Mouse (Mus musculus) MEL (cell line): ENCODE results near the gene G3bp2. TPM values are rescaled to one million over a fixed set of nuclear protein-coding genes. Genes with fewer than 3 reads are reported as not detected.
A peak's percentile ranks its signal among the peaks of the same experiment; 100 is the strongest.
"Not testable (repeated sequence)": the region's sequence is repeated elsewhere in the genome, so short reads cannot be mapped to it uniquely, and the experiment has no call there.

Experiments used
- DNase-seq: peaks from one replicate; pipeline ENCODE4 v3.0.0; 2011; ENCODE audit warnings: low read depth, low spot score
- H3K27ac ChIP-seq: 2 replicates; pipeline ENCODE4 v1.5.1; 2012; ENCODE audit warnings: low read depth, mild to moderate bottlenecking, control low read depth, low read length, moderate library complexity; ENCODE audit not compliant: control insufficient read depth
- H3K27me3 ChIP-seq, 2 experiments: fragments of 150-350 bp in 1 of 2; sonication (generic) in 1 of 2; 2 replicates each; pipeline ENCODE4 v1.6.1; 2012; ENCODE audit warnings: low read length in 2 of 2, mild to moderate bottlenecking in 2 of 2, improper control_type of control experiment in 1 of 2, moderate library complexity in 1 of 2; ENCODE audit not compliant: insufficient read depth in 2 of 2, control insufficient read depth in 1 of 2
- H3K36me3 ChIP-seq, 2 experiments: 2 replicates each; pipeline ENCODE4 v1.6.1; 2012 to 2014; ENCODE audit warnings: low read length in 2 of 2, improper control_type of control experiment in 1 of 2, inconsistent platforms in 1 of 2, mild to moderate bottlenecking in 1 of 2; ENCODE audit not compliant: insufficient read depth in 2 of 2, control insufficient read depth in 1 of 2
- H3K4me1 ChIP-seq, 2 experiments: fragments of 150-350 bp in 1 of 2; sonication (generic) in 1 of 2; 2 replicates each; pipeline ENCODE4 v1.6.1; 2012; ENCODE audit warnings: low read length in 2 of 2, improper control_type of control experiment in 1 of 2, mild to moderate bottlenecking in 1 of 2; ENCODE audit not compliant: insufficient read depth in 2 of 2, control insufficient read depth in 1 of 2
- H3K4me3 ChIP-seq, 2 experiments: fragments of 150-350 bp in 1 of 2; sonication (generic) in 1 of 2; 2 replicates each; pipeline ENCODE4 v1.5.1; 2012; ENCODE audit warnings: low read depth in 2 of 2, low read length in 2 of 2, mild to moderate bottlenecking in 2 of 2, moderate library complexity in 2 of 2, control low read depth in 1 of 2, improper control_type of control experiment in 1 of 2; ENCODE audit not compliant: control insufficient read depth in 1 of 2, insufficient read depth in 1 of 2
- H3K79me2 ChIP-seq: 2 replicates; pipeline ENCODE4 v1.6.1; 2012; ENCODE audit warnings: mild to moderate bottlenecking, low read length, moderate library complexity; ENCODE audit not compliant: control insufficient read depth, poor library complexity, insufficient read depth
- H3K9ac ChIP-seq: 2 replicates; pipeline ENCODE4 v1.6.1; 2012; ENCODE audit warnings: low read depth, mild to moderate bottlenecking, control low read depth, low read length, moderate library complexity; ENCODE audit not compliant: control insufficient read depth, poor library complexity, severe bottlenecking
- H3K9me3 ChIP-seq: fragments of 150-350 bp; sonication (generic); replicated peaks from 2 replicates; pipeline ENCODE4 v1.6.1; 2012; ENCODE audit warnings: mild to moderate bottlenecking, low read length, improper control_type of control experiment, moderate library complexity; ENCODE audit not compliant: insufficient read depth
- BHLHE40 ChIP-seq: IDR thresholded peaks from 2 replicates; pipeline ENCODE4 v1.6.1; 2012; ENCODE audit warnings: low read depth, mild to moderate bottlenecking, inconsistent platforms, low read length, improper control_type of control experiment, borderline replicate concordance
- CTCF ChIP-seq, 3 experiments: IDR thresholded peaks in 2 of 3; conservative IDR thresholded peaks in 1 of 3; 2 replicates each; pipeline ENCODE4 v1.5.1; 2011 to 2012; ENCODE audit warnings: low read length in 3 of 3, low read depth in 2 of 3, mild to moderate bottlenecking in 2 of 3, improper control_type of control experiment in 1 of 3, inconsistent platforms in 1 of 3, mixed read lengths in 1 of 3, moderate library complexity in 1 of 3; ENCODE audit not compliant: control insufficient read depth in 1 of 3, insufficient read depth in 1 of 3, poor library complexity in 1 of 3, severe bottlenecking in 1 of 3
- E2F4 ChIP-seq: IDR thresholded peaks from 2 replicates; pipeline ENCODE4 v1.6.1; 2011; ENCODE audit warnings: low read depth, low read length, improper control_type of control experiment, borderline replicate concordance
- ELF1 ChIP-seq: IDR thresholded peaks from 2 replicates; pipeline ENCODE4 v1.6.1; 2014; ENCODE audit warnings: low read depth, mild to moderate bottlenecking, inconsistent platforms, low read length, improper control_type of control experiment, moderate library complexity
- EP300 ChIP-seq, 2 experiments: IDR thresholded peaks; 2 replicates each; pipeline ENCODE4 v1.6.1; 2011; ENCODE audit warnings: improper control_type of control experiment in 2 of 2, low read length in 2 of 2, low read depth in 1 of 2, mild to moderate bottlenecking in 1 of 2
- ETS1 ChIP-seq: IDR thresholded peaks from 2 replicates; pipeline ENCODE4 v1.6.1; 2012; ENCODE audit warnings: low read depth, mild to moderate bottlenecking, inconsistent platforms, low read length, improper control_type of control experiment, moderate library complexity
- GABPA ChIP-seq: IDR thresholded peaks from 2 replicates; pipeline ENCODE4 v1.6.1; 2012; ENCODE audit warnings: low read depth, mild to moderate bottlenecking, inconsistent platforms, low read length, improper control_type of control experiment, moderate library complexity
- HCFC1 ChIP-seq: IDR thresholded peaks from 2 replicates; pipeline ENCODE4 v1.6.1; 2012; ENCODE audit warnings: low read depth, mild to moderate bottlenecking, inconsistent platforms, low read length, improper control_type of control experiment, moderate library complexity
- KAT2A ChIP-seq: conservative IDR thresholded peaks from 2 replicates; pipeline ENCODE4 v1.6.1; 2012; ENCODE audit warnings: low read depth, low read length, improper control_type of control experiment, inconsistent platforms
- MAX ChIP-seq: IDR thresholded peaks from 2 replicates; pipeline ENCODE4 v1.6.1; 2011; ENCODE audit warnings: low read length, improper control_type of control experiment
- MAZ ChIP-seq: IDR thresholded peaks from 2 replicates; pipeline ENCODE4 v1.6.1; 2012; ENCODE audit warnings: low read depth, mild to moderate bottlenecking, inconsistent platforms, low read length, improper control_type of control experiment
- MEF2A ChIP-seq: IDR thresholded peaks from 2 replicates; pipeline ENCODE4 v1.6.1; 2014; ENCODE audit warnings: low read depth, mild to moderate bottlenecking, inconsistent platforms, low read length, improper control_type of control experiment; ENCODE audit not compliant: poor library complexity, insufficient replicate concordance, severe bottlenecking; ENCODE audit errors: extremely low read depth
- MXI1 ChIP-seq: IDR thresholded peaks from 2 replicates; pipeline ENCODE4 v1.6.1; 2011; ENCODE audit warnings: mild to moderate bottlenecking, low read depth, low read length, improper control_type of control experiment
- MYB ChIP-seq: IDR thresholded peaks from 2 replicates; pipeline ENCODE4 v1.6.1; 2011; ENCODE audit warnings: mild to moderate bottlenecking, low read depth, low read length, improper control_type of control experiment
- MYC ChIP-seq: IDR thresholded peaks from 2 replicates; pipeline ENCODE4 v1.6.1; 2011; ENCODE audit warnings: low read depth, mild to moderate bottlenecking, low read length, improper control_type of control experiment, moderate library complexity
- NELFE ChIP-seq: IDR thresholded peaks from 2 replicates; pipeline ENCODE4 v1.6.1; 2011; ENCODE audit warnings: low read depth, low read length, improper control_type of control experiment
- NRF1 ChIP-seq: IDR thresholded peaks from 2 replicates; pipeline ENCODE4 v1.6.1; 2014; ENCODE audit warnings: low read depth, mild to moderate bottlenecking, inconsistent platforms, low read length, improper control_type of control experiment, moderate library complexity; ENCODE audit not compliant: poor library complexity, insufficient read depth, severe bottlenecking
- POLR2A ChIP-seq, 2 experiments: IDR thresholded peaks; 2 replicates each; pipeline ENCODE4 v1.6.1; 2011 to 2012; ENCODE audit warnings: low read length in 2 of 2, mild to moderate bottlenecking in 2 of 2, control low read depth in 1 of 2, improper control_type of control experiment in 1 of 2, low read depth in 1 of 2, moderate library complexity in 1 of 2; ENCODE audit not compliant: control insufficient read depth in 1 of 2, insufficient read depth in 1 of 2, poor library complexity in 1 of 2
- POLR2AphosphoS2 ChIP-seq: IDR thresholded peaks from 2 replicates; pipeline ENCODE4 v1.6.1; 2011; ENCODE audit warnings: low read length, improper control_type of control experiment
- RAD21 ChIP-seq: IDR thresholded peaks from 2 replicates; pipeline ENCODE4 v1.6.1; 2011; ENCODE audit warnings: mild to moderate bottlenecking, low read depth, low read length, improper control_type of control experiment
- RCOR1 ChIP-seq: IDR thresholded peaks from 2 replicates; pipeline ENCODE4 v1.6.1; 2012; ENCODE audit warnings: low read depth, mild to moderate bottlenecking, inconsistent platforms, low read length, improper control_type of control experiment
- SIN3A ChIP-seq: IDR thresholded peaks from 2 replicates; pipeline ENCODE4 v1.6.1; 2012; ENCODE audit warnings: low read length, improper control_type of control experiment, inconsistent platforms
- TAL1 ChIP-seq: IDR thresholded peaks from 2 replicates; pipeline ENCODE4 v1.6.1; 2012; ENCODE audit warnings: mild to moderate bottlenecking, inconsistent platforms, low read length, moderate library complexity, mixed read lengths
- TBP ChIP-seq: IDR thresholded peaks from 2 replicates; pipeline ENCODE4 v1.8.0; 2011; ENCODE audit warnings: low read depth, low read length, improper control_type of control experiment
- TCF12 ChIP-seq: IDR thresholded peaks from 2 replicates; pipeline ENCODE4 v1.6.1; 2014; ENCODE audit warnings: low read depth, mild to moderate bottlenecking, inconsistent platforms, low read length, improper control_type of control experiment, moderate library complexity
- UBTF ChIP-seq: IDR thresholded peaks from 2 replicates; pipeline ENCODE4 v1.6.1; 2012; ENCODE audit warnings: low read depth, mild to moderate bottlenecking, inconsistent platforms, low read length, improper control_type of control experiment, moderate library complexity, borderline replicate concordance; ENCODE audit not compliant: insufficient read depth
- USF1 ChIP-seq: IDR thresholded peaks from 2 replicates; pipeline ENCODE4 v1.6.1; 2014; ENCODE audit warnings: low read depth, mild to moderate bottlenecking, inconsistent platforms, low read length, improper control_type of control experiment, moderate library complexity
- USF2 ChIP-seq, 2 experiments: IDR thresholded peaks; 2 replicates each; pipeline ENCODE4 v1.6.1; 2011 to 2012; ENCODE audit warnings: improper control_type of control experiment in 2 of 2, low read length in 2 of 2, borderline replicate concordance in 1 of 2, inconsistent platforms in 1 of 2, low read depth in 1 of 2, mild to moderate bottlenecking in 1 of 2; ENCODE audit not compliant: insufficient read depth in 1 of 2
- ZKSCAN1 ChIP-seq: IDR thresholded peaks from 2 replicates; pipeline ENCODE4 v1.6.1; 2012; ENCODE audit warnings: low read depth, mild to moderate bottlenecking, inconsistent platforms, low read length, improper control_type of control experiment, moderate library complexity
- ZMIZ1 ChIP-seq: IDR thresholded peaks from 2 replicates; pipeline ENCODE4 v1.6.1; 2012; ENCODE audit warnings: low read depth, mild to moderate bottlenecking, inconsistent platforms, low read length, improper control_type of control experiment, moderate library complexity
- polyA plus RNA-seq, 2 experiments: library from polyadenylated mRNA; stranded (reverse) in 1 of 2; unstranded in 1 of 2; fragments of >175 nt in 1 of 2; fragments of >200 nt in 1 of 2; gene quantifications; 2 replicates each; pipeline versions ENCODE4 v1.2.1 to v1.2.4; 2012; ENCODE audit warnings: low replicate concordance in 2 of 2, low read depth in 1 of 2; ENCODE audit not compliant: insufficient read length in 2 of 2, insufficient read depth in 1 of 2, missing spikeins in 1 of 2
- total RNA-seq: library from RNA; depleted of rRNA; stranded (reverse); fragments of 300-350 nt; gene quantifications from 2 replicates; pipeline ENCODE4 v1.2.3, GENCODE M21; 2012; rRNA removed

The G3bp2 gene
- total RNA-seq (42.8 and 49.0 TPM in 2 replicates), polyA plus RNA-seq (100 to 1,000 TPM in 1 of 2 experiments, 10 to 100 TPM in 1; 65.5 to 177 TPM)

DNA sequence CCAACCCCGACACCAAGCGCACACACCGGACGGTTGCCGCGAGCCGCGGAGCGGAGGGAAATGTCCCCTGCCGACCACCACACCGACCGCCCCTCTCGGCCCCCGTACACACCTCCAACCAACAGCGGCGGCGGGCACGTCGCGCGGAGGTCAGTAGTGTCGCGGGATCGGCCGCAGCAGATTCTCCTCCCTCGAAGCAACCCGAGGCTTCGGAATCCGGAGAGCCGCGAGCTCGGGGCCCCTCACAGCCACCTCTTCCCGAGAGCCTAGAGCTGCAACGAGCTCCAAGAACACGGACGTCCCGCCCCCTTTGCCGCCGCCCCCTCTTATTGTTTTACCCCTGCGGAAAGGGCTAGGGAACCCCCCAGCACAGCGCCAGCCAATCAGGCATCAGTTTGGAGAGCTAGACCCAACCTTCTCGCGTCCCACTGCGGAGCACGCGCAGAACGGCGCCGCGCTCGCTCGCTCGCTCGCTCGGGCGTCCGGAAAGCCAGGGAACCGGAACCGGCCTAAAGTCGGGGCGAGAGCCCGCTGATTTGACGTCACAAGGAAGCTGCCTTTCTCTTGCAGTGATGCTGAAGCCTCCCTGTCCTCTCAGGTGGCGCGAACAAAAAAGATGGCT is at the start of gene G3bp2:
TSS of gene G3bp2 (minus strand) at position 303 of the 622 bp plus-strand sequence.
- peaks cover 0 to 35% of the 10 kb centered on the region in 2 experiments; a peak in 3 of 4 replicates for H3K36me3 ChIP-seq
- peak; percentile 99 for DNase-seq
- H3K4me1 ChIP-seq: peaks cover 15 to 24% of the 10 kb centered on the region in 2 experiments
- peak within 1 kb of the TSS; percentile 81 for H3K9ac ChIP-seq
- TF ChIP-seq MYB (no peak), ZMIZ1 (peak; percentile 89), MAX (peak; percentile 54; the same call in 1 of the 2 replicates), BHLHE40 (no peak), GABPA (no peak), ETS1 (no peak), USF2 (IDR thresholded peaks at IDR 0.05; ENCODE audit: borderline replicate concordance in 1 of 2, insufficient read depth in 1 of 2, low read depth in 1 of 2, low read length in 2 of 2) (no peak), POLR2AphosphoS2 (peak; percentile 63; the same call in 1 of the 2 replicates), RCOR1 (no peak), SIN3A (peak; percentile 79), ELF1 (peak; percentile 83), RAD21 (no peak), USF1 (0 out of 2 replicates have a peak, but pooled peaks have one; percentile 3), ZKSCAN1 (no peak), TAL1 (no peak), HCFC1 (peak; percentile 79), TCF12 (peak; percentile 53; the same call in 1 of the 2 replicates), TBP (peak; percentile 94), NELFE (peak; percentile 87), E2F4 (no peak), KAT2A (peak; percentile 18; the same call in 1 of the 2 replicates), NRF1 (peak; percentile 88), MAZ (peak; percentile 58; the same call in 1 of the 2 replicates), MYC (0 out of 2 replicates have a peak, but pooled peaks have one; percentile 18), EP300 (IDR thresholded peaks at IDR 0.05; ENCODE audit: low read depth in 1 of 2, low read length in 2 of 2) (no peak; a peak in 1 of 4 replicates), UBTF (0 out of 2 replicates have a peak, but pooled peaks have one; percentile 65), MEF2A (no peak), CTCF (IDR thresholded peaks at IDR 0.05 in 2 of 3, conservative IDR thresholded peaks at IDR 0.05 in 1 of 3; ENCODE audit: control insufficient read depth in 1 of 3, insufficient read depth in 1 of 3, low read depth in 2 of 3, low read length in 3 of 3, poor library complexity in 1 of 3, severe bottlenecking in 1 of 3) (no peak), POLR2A (IDR thresholded peaks at IDR 0.05; ENCODE audit: control insufficient read depth in 1 of 2, insufficient read depth in 1 of 2, low read depth in 1 of 2, low read length in 2 of 2, poor library complexity in 1 of 2) (peak; percentile 50 to 92; a peak in 3 of 4 replicates), MXI1 (peak; percentile 68)
- no peaks in the 10 kb centered on the region for H3K9me3 ChIP-seq
- peak within 1 kb of the TSS; percentile 76 to 80 for H3K4me3 ChIP-seq
- H3K27me3 ChIP-seq: no peaks in the 10 kb centered on the region
- H3K27ac ChIP-seq: peak within 1 kb of the TSS; percentile 78
- H3K79me2 ChIP-seq: peaks cover 44% of the 10 kb centered on the region

DNA sequence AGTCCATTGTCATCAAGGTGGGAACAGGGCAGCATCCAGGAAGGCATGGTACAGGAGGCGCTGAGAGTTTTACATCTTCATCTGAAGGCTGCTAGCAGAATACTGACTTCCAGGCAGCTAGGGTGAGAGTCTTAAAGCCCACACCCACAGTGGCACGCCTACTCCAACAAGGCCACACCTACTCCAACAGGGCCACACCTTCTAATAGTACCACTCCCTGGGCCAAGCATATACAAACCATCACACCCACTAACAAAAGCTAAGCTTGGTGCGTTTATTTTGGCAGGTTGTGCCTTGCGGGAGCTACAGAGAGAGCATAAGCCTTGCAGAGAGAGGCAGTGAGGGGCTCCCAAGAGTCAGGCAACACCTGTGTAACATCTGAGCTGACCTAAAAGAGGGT is 49.5 kb upstream of the G3bp2 start:
- H3K9ac ChIP-seq, H3K9me3 ChIP-seq, H3K27me3 ChIP-seq, H3K79me2 ChIP-seq, H3K27ac ChIP-seq, H3K4me3 ChIP-seq, DNase-seq, H3K36me3 ChIP-seq: not testable (repeated sequence)
- peaks cover 11 to 24% of the 10 kb centered on the region in 2 experiments; a peak in 3 of 4 replicates for H3K4me1 ChIP-seq
